Mouse (Mus musculus): ENCODE results near the gene Gdf2.

- TF ChIP-seq CTCF (IDR thresholded peaks at IDR 0.05; ENCODE audit: borderline replicate concordance, insufficient read depth, low read depth, low read length) (no peak), POLR2A (IDR thresholded peaks at IDR 0.05; ENCODE audit: borderline replicate concordance, insufficient read depth, low read length) (no peak)
Observed at GRCm38 (mm10) chr14:33978604-33979059, 37.8 kb downstream of the Gdf2 start, which contains the start of gene Zfp488.

Measured in cerebellum, adult 2 months (tissue).